Mouse (Mus musculus) erythroblast, embryonic 14.5 days (primary cell): ENCODE measurements around the gene Thada.

Experiments
- GATA1 ChIP-seq: IDR thresholded peaks from 2 replicates; pipeline ENCODE4 v1.6.1; 2012; ENCODE audit warnings: low read length, inconsistent platforms, mixed read lengths
- TAL1 ChIP-seq: IDR thresholded peaks from 3 replicates; pipeline ENCODE4 v1.6.1; 2012; ENCODE audit warnings: low read length, inconsistent platforms, mixed read lengths

DNA sequence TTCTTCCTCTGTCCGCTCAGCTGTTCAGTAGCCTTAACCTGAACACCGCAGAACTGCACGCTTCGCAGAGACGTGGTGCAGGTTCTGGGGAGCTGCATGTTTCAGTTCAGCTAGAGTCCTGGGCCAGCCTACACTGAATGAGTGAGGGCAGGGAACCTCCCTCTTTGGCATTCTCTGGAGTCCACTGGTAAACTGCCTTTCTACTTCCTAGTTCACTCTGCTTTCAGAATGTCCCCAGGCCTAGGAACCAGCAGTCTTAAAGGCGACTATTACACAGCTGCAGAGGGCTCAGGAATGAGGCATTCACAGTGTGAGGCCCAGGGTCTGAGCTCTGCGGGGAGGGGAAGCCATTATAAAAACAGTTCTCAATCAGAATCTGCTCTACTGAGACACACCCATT lies 262.7 kb downstream of the Thada start:
- TF ChIP-seq GATA1 (no peak), TAL1 (no peak)
